Mouse (Mus musculus): ENCODE measurements around the gene Rprd1b. TPM values are rescaled to one million over a fixed set of nuclear protein-coding genes. Genes with fewer than 3 reads are reported as not detected.

The Rprd1b gene
- total RNA-seq, 2 experiments from 2014 or later, result 40.2 to 45.1 TPM

- no peak for DNase-seq (ENCODE audit: low spot score in 2 of 2)
Measured at GRCm38 (mm10) chr2:158079843-158080395, 51.6 kb downstream of the Rprd1b start.

DNA sequence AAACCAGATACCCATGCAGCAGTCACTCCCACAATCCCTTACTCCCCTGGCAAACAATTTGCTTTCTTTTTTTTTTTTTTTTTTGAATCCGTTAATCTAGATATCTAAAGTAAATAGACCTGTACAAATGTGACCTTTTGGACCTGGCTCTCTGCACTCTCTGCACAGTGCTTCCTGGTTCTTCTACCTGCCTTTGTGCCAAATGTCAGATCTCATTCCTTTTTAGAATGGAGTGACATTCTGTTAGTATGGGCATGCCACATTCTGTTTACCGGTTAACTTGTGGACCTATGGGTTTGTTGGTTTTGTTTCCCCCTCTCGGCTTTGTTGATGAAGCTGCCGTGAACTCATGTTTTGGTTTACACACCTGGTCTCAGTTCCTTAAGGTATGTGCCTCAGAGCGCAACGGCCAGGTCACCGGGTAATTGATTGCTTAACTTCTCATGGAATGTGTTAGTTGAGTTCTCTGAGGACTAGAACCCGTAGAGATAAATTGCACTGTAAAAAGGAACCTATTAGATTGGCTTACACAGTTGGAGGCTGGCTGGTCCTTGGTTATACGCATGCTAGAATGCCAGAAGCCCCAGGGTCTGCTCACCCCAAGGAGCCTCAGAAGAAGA lies 52.4 kb downstream of the Rprd1b start:
- DNase-seq (ENCODE audit: low spot score in 2 of 2), result no peak

DNA sequence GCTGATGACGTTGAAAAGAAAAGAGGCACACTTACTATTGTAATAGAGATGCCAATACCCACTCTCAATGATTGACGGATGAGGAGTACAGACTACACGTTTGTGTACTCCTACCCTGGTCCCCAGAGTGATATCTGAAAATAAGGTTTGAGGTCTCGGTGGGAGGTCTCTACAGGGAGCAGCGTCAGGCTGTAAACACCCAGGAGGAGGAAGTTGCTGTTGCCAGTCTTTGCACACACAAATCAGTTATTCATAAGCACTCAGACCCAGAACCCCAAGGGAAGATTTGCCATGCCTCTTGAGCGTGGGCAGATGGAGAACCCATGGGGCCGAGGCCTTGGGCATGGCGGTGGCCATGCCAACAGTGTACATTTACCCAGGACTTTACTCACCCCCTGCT lies 56.2 kb downstream of the Rprd1b start:
- DNase-seq (ENCODE audit: low spot score in 2 of 2), result no peak

DNA sequence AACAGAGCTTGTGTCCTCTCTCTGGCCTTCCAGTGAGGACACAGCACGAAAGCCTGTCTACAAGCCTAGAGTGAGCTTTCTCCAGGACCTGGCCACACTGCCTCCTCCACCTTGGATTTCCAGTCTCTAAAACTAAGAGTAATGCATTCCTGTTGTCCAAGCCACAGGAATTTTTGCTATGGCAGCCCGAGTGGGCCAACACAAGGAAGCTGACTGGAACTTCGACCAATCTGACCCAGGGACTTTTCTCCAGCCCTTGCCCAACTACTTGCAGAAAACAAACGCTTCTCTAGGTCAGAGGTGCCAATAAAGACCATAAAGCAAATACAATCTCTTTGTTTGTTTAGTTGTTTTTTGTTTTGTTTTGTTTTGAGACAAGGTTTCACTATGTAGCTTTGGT lies 61.8 kb downstream of the Rprd1b start:
- DNase-seq (ENCODE audit: low spot score in 2 of 2), result no peak

DNA sequence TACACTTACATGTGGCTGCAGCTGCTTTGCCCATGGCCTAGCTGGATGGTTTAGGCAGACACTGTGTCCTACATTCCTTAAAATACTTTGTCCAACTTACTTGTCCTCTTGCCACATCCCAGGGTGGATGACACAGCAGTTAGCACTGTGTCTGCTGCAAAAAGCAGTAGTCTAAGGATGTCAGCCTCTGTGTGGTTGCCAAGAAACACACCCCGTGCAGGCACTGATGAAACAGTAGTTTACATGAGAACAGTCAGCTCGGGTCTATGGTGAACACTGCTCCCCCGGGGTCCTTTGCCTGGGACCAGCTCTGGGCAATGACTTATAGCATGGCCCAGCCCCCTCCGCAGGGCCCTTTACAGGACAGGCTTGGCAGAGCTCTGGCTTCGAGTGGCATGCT lies 65.0 kb downstream of the Rprd1b start:
- no peak for DNase-seq (ENCODE audit: low spot score in 2 of 2)

DNA sequence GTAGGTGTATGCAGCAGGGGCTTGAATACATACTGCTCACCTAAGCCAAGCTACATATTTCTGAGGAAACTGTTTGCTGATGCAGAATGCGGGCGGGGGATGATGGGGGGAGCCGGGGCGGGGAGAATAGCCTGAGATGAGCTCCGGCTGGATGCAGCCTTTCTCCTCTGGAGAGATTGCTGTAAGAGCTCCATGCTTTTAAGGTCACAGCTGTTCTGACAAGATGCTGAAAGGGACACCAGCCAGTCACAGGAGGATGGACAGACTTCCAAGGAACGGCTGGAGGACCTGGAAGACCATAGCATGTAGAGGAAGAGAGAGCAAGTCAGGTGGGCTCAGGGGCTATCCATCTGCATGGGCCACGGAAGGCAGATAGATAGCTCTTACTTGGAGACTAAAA lies 66.0 kb downstream of the Rprd1b start:
- no peak for DNase-seq (ENCODE audit: low spot score in 2 of 2)

GRCm38 (mm10) chr2:158094846-158095245 lies 66.5 kb downstream of the Rprd1b start:
- no peak for DNase-seq (ENCODE audit: low spot score in 2 of 2)

DNA sequence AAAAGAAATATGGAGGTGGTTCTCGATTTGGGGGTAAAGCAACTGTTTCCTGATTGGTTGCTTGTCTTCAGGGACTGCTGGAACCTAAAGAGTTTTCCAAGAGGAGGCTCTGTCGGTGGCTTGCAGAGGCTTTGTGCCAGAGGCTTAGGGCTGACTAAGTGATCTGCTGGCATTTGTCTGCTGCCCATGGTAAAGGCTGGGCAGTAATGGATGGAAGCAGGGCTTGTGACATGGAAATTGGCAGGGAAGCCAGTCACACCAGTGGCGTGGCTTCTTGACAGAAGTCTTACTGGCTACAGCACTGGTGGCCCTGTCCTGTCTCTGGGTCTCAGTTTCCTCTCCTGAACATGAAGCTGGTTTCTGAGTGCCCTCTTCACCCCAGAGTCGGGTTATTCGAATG lies 68.8 kb downstream of the Rprd1b start:
- no peak for DNase-seq (ENCODE audit: low spot score in 2 of 2)

GRCm38 (mm10) chr2:158098730-158099129 lies 70.4 kb downstream of the Rprd1b start:
- DNase-seq (ENCODE audit: low spot score in 2 of 2), result no peak

GRCm38 (mm10) chr2:158099537-158099936 lies 71.2 kb downstream of the Rprd1b start:
- no peak for DNase-seq (ENCODE audit: low spot score in 2 of 2)

GRCm38 (mm10) chr2:158101768-158102167 lies 73.5 kb downstream of the Rprd1b start:
- no peak for DNase-seq (ENCODE audit: low spot score in 2 of 2)

GRCm38 (mm10) chr2:158104966-158105365 lies 76.7 kb downstream of the Rprd1b start:
- DNase-seq (ENCODE audit: low spot score in 2 of 2), result no peak

DNA sequence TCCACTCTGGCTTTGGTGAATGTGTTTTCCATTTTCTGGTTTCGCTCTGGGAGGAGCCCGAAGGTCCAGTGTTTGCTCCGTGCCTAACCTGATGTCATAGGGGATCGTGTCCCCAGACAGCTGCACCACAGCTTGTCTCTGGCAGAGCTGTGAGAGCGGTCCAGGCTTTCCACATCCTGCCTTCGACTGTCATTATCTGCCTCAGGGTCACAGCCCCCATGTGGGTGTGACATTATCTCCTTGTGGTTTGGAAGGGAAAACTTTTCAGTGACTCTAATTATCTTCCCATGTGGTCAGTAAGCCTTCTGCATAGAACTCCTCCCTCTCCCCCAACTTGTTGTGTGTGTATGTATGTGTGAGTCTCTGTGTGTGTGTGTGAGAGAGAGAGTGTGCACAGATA lies 77.3 kb downstream of the Rprd1b start:
- no peak for DNase-seq (ENCODE audit: low spot score in 2 of 2)

DNA sequence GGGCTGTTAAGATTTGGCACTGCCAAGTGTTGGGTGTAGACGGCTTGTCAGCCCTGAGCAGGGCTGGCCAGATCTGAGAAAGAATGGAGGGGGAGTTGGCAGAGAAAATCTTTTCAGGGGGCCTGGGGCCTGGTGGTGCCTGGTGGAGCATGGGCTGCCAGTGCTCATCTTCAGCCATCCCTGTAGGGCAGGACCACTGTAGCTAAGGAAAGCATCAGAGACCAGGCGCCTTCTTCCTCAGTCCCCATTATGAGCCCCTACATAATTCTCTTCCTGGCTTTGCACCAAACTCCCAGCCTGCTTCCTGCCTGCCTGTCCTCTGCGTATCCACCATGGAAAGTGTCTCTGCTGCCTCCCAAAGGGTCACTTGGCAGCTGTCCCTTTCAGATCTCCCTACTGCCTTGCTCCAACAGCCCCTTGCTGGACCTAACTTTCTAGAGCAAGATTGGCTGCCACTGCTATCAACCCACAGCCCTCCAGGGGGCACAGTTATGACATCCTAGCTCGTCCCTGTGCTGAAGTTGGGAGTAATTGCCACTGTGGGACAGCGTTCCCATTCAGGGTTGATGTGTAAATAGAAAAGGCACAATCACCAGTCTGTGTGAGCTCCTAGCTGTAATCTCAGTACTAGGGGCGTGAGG lies 78.8 kb downstream of the Rprd1b start:
- no peak for DNase-seq (ENCODE audit: low spot score in 2 of 2)

- DNase-seq (ENCODE audit: low spot score in 2 of 2), result no peak
Measured at GRCm38 (mm10) chr2:158109516-158109915, 81.2 kb downstream of the Rprd1b start.

DNA sequence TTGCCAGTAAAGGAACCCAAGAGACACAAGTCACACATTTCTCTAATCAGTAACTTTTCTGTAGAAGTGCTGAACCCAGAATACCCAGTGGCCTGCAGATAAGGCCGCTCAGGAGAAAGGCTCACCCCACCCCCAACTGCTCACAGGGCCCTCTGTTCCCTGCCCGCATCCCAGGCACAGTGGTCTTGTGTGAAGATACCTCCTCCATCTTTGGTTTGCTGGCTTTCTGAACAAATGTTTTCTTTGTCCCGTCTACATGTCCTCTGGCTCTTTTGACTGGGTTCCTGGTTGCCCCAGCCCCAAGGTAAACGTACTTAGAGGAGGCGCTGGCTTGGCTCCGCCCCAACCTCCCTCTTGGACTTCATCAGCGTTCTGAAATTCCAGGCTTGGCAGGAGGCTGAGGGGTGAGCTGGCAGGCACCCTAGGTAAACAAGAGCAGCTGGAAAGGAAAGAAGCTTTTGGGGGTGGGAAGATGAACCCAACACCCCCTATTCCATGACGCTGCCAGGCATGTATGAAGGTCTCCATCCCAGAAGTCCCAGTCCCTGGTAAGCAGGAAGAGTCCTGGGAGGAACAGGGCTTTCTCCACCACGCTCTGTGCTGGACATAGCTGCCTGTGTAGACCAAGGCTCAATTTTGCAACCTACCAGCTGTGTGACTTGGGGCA lies 85.4 kb downstream of the Rprd1b start:
- no peak for DNase-seq (ENCODE audit: low spot score in 2 of 2)

- DNase-seq (ENCODE audit: low spot score in 2 of 2), result no peak
Measured at GRCm38 (mm10) chr2:158114931-158115330, 86.6 kb downstream of the Rprd1b start.

DNA sequence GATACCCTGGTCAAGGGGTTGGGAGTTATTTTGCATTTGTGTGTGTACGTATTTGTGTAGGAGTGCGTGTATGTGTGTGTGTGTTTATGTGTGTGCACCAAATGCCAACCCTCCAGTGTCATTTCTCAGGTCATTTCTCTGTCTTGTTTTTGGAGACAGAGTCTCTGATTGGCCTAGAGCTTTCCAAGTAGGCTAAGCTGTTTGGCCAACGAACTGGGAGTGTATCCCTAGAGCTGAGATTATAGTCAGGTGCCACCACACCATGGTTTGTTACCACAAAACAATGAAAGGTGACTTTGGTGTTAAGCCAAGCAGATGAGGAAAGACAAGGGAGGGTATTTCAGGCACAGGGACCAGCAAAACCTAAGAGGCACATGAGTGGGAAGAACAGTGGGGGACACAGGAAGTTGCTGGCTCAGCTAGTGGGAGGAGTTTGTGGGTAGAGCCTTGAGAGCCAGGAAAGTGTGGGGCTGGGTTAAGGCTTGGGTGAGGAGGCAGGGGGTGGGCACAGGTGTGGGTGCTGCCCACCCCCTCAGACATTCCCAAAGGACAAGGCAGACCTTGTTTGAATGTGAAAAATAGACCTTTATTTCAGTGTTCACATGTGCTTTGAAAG lies 87.6 kb downstream of the Rprd1b start:
- DNase-seq (ENCODE audit: low spot score in 2 of 2), result no peak

DNA sequence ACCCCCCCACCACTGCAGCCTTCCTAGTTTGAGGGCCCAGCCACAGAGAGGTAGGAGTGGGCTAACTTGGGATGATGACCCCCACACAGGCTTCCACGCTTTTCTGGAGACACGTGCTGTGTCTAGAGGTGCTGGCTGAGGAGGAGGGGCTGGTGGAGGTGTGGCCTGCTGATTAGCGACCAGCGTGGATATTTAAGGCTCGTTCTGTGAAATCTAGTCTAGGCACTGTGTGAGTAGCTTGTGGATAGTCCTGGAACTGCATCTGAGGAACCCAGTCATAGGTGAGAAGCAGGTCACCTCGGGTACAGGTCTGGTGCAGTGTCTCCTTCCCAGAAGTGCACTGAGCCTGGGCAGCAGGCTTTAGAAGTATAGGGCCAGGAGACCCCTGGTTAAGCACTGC lies 88.4 kb downstream of the Rprd1b start:
- no peak for DNase-seq (ENCODE audit: low spot score in 2 of 2)

GRCm38 (mm10) chr2:158119145-158119544 lies 90.8 kb downstream of the Rprd1b start:
- no peak for DNase-seq (ENCODE audit: low spot score in 2 of 2)

- DNase-seq (ENCODE audit: low spot score in 2 of 2), result no peak
Measured at GRCm38 (mm10) chr2:158120211-158120610, 91.9 kb downstream of the Rprd1b start.

DNA sequence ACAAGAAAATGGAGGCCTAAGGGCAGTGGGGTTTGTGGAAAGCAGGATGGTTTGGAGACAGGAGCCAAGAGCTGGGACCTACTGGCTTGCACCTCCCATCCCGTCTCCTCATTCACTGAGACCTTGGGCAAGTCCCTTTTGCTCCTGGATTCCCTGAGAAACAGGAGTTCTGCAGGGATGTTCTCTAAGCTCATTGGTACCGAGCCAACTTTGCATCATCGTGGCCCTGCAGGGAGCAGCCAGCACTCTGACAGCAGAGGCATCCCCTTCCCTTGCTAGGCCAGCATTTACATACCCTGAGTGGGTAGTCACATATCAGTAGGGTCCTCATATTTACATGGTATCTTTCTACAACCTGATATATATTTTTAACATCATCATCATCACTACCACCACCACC lies 92.6 kb downstream of the Rprd1b start:
- DNase-seq (ENCODE audit: low spot score in 2 of 2), result no peak

Measured in adrenal gland, postnatal 4 days (tissue).